Mouse (Mus musculus): ENCODE measurements around the gene Bsn. TPM values are rescaled to one million over a fixed set of nuclear protein-coding genes. Genes with fewer than 3 reads are reported as not detected.
A peak's percentile ranks its signal among the peaks of the same experiment; 100 is the strongest.

Gene Bsn
- polyA plus RNA-seq, 1 experiment, result 0.56 TPM

DNA sequence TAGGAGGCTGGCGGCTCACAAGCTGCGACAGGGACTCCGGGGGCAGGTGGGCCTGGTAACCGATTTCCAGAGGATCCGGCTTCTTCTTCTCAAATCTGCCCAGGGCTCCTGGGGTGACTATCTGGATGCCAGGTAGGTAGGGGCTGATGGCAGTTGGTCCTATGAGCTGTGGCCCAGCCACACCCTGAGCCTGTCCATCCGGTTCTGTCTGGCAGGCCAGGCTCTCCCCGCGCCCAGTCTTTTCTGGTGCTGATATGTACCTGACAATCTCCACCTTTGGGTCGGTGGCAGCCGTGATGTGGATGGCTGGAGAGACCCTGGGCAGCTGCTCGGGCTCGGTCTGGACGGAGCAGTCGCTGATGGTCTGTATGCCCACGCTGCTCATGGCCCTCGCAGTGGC is 80.0 kb downstream of the Bsn start:
- TF ChIP-seq CEBPB (IDR thresholded peaks at IDR 0.05; ENCODE audit: insufficient read depth, poor library complexity, severe bottlenecking) (no peak), TCF3 (IDR thresholded peaks at IDR 0.05; ENCODE audit: insufficient read length, low read depth) (no peak), USF1 (IDR thresholded peaks at IDR 0.05; ENCODE audit: low read depth) (no peak), E2F4 (IDR thresholded peaks at IDR 0.05; ENCODE audit: insufficient read depth) (no peak), MAX (IDR thresholded peaks at IDR 0.05; ENCODE audit: low read depth) (no peak), SRF (IDR thresholded peaks at IDR 0.05; ENCODE audit: control insufficient read depth, insufficient read length, low read depth) (no peak), TCF12 (IDR thresholded peaks at IDR 0.05; ENCODE audit: insufficient read depth, poor library complexity, severe bottlenecking) (no peak), MYOD1 (IDR thresholded peaks at IDR 0.05; ENCODE audit: control insufficient read depth in 1 of 3, insufficient read length in 2 of 3, low read depth in 2 of 3) (no peak), MYOG (IDR thresholded peaks at IDR 0.05; ENCODE audit: control insufficient read depth in 1 of 3, insufficient read depth in 1 of 3, insufficient read length in 2 of 3, low read depth in 2 of 3) (no peak)
- H3K4me3 ChIP-seq, result no peak overlapping the region
- H3K79me2 ChIP-seq (ENCODE audit: control insufficient read depth, insufficient read depth), result no peaks in the 10 kb centered on the region
- H3ac ChIP-seq (ENCODE audit: control insufficient read depth, insufficient read length), result no peak overlapping the region
- no peaks in the 10 kb centered on the region for H3K27me3 ChIP-seq (ENCODE audit: control insufficient read depth, insufficient read depth, insufficient read length)
- H3K4me2 ChIP-seq (ENCODE audit: low read depth), result no peak overlapping the region
- H3K36me3 ChIP-seq (ENCODE audit: control insufficient read depth, insufficient read depth), result no peaks in the 10 kb centered on the region

DNA sequence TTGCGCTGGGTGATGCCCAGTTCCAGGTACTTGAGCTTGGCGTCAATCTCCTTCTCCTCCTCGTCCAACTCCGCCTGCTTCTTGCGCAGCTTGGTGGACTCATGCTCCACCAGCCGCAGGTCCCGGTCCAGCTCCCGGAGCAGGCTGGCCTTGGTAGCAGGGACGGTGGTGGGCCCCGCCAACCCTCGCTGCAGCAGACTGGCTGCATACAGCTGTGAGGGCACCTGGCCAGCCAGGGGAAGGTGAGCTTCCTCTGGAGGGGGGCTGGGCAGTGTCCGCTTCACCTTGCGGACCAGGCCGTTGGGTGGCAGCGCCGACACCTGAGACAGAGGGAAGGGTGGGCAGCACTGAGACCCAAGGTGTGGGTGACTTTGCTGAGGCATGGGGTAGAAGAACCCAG is 82.3 kb downstream of the Bsn start:
- no peak overlapping the region for H3K4me3 ChIP-seq
- TF ChIP-seq MYOG (IDR thresholded peaks at IDR 0.05; ENCODE audit: control insufficient read depth in 1 of 3, insufficient read depth in 1 of 3, insufficient read length in 2 of 3, low read depth in 2 of 3), result no peak
- no peak for TF ChIP-seq REST (IDR thresholded peaks at IDR 0.05; ENCODE audit: insufficient read depth, insufficient read length)
- TF ChIP-seq POLR2A (IDR thresholded peaks at IDR 0.05; ENCODE audit: insufficient read length, low read depth), result no peak
- no peak for TF ChIP-seq SRF (IDR thresholded peaks at IDR 0.05; ENCODE audit: control insufficient read depth, insufficient read length, low read depth)
- TF ChIP-seq MAX (IDR thresholded peaks at IDR 0.05; ENCODE audit: low read depth), result no peak
- no peak for TF ChIP-seq TCF12 (IDR thresholded peaks at IDR 0.05; ENCODE audit: insufficient read depth, poor library complexity, severe bottlenecking)
- no peak for TF ChIP-seq MYOD1 (IDR thresholded peaks at IDR 0.05; ENCODE audit: control insufficient read depth in 1 of 3, insufficient read length in 2 of 3, low read depth in 2 of 3)
- TF ChIP-seq CEBPB (IDR thresholded peaks at IDR 0.05; ENCODE audit: insufficient read depth, poor library complexity, severe bottlenecking), result no peak
- no peak for TF ChIP-seq TCF3 (IDR thresholded peaks at IDR 0.05; ENCODE audit: insufficient read length, low read depth)
- TF ChIP-seq POLR2AphosphoS2 (IDR thresholded peaks at IDR 0.05; ENCODE audit: insufficient read length, low read depth), result no peak
- no peak for TF ChIP-seq USF1 (IDR thresholded peaks at IDR 0.05; ENCODE audit: low read depth)
- no peak for TF ChIP-seq E2F4 (IDR thresholded peaks at IDR 0.05; ENCODE audit: insufficient read depth)
- no peak overlapping the region for H3ac ChIP-seq (ENCODE audit: control insufficient read depth, insufficient read length)
- H3K36me3 ChIP-seq (ENCODE audit: control insufficient read depth, insufficient read depth), result no peaks in the 10 kb centered on the region
- no peaks in the 10 kb centered on the region for H3K27me3 ChIP-seq (ENCODE audit: control insufficient read depth, insufficient read depth, insufficient read length)
- no peaks in the 10 kb centered on the region for H3K79me2 ChIP-seq (ENCODE audit: control insufficient read depth, insufficient read depth)
- no peak overlapping the region for H3K4me2 ChIP-seq (ENCODE audit: low read depth)

DNA sequence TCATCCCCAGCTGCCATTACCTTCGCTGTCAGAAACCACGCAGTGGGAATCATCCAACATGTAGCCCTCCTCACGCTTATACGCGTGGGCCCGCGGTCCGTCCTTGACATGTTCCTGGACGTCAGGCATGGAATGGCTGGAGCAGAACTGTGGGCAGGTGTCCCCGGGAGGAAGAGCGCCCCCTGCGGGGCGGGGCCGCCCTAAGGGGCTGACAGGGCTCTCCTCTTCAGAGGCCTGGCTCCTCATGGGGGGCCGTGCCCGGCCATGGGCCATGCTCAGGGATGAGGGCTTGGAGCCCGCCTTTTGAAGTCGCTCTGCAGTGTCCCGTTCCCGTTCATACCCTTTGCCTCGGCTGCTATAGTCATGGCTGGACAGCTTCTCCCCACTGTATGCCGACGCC is 84.1 kb downstream of the Bsn start:
- Histone ChIP-seq H3K4me3 (no peak overlapping the region), H3ac (ENCODE audit: control insufficient read depth, insufficient read length) (no peak overlapping the region), H3K4me2 (ENCODE audit: low read depth) (peak overlapping the region; percentile 88), H3K79me2 (ENCODE audit: control insufficient read depth, insufficient read depth) (no peaks in the 10 kb centered on the region), H3K36me3 (ENCODE audit: control insufficient read depth, insufficient read depth) (no peaks in the 10 kb centered on the region), H3K27me3 (ENCODE audit: control insufficient read depth, insufficient read depth, insufficient read length) (no peaks in the 10 kb centered on the region)
- TF ChIP-seq CEBPB (IDR thresholded peaks at IDR 0.05; ENCODE audit: insufficient read depth, poor library complexity, severe bottlenecking) (no peak), MAX (IDR thresholded peaks at IDR 0.05; ENCODE audit: low read depth) (no peak), MYOG (IDR thresholded peaks at IDR 0.05; ENCODE audit: control insufficient read depth in 1 of 3, insufficient read depth in 1 of 3, insufficient read length in 2 of 3, low read depth in 2 of 3) (no peak), E2F4 (IDR thresholded peaks at IDR 0.05; ENCODE audit: insufficient read depth) (no peak), MYOD1 (IDR thresholded peaks at IDR 0.05; ENCODE audit: control insufficient read depth in 1 of 3, insufficient read length in 2 of 3, low read depth in 2 of 3) (no peak), POLR2A (IDR thresholded peaks at IDR 0.05; ENCODE audit: insufficient read length, low read depth) (no peak), REST (IDR thresholded peaks at IDR 0.05; ENCODE audit: insufficient read depth, insufficient read length) (no peak), POLR2AphosphoS2 (IDR thresholded peaks at IDR 0.05; ENCODE audit: insufficient read length, low read depth) (no peak), TCF12 (IDR thresholded peaks at IDR 0.05; ENCODE audit: insufficient read depth, poor library complexity, severe bottlenecking) (no peak), SRF (IDR thresholded peaks at IDR 0.05; ENCODE audit: control insufficient read depth, insufficient read length, low read depth) (no peak), TCF3 (IDR thresholded peaks at IDR 0.05; ENCODE audit: insufficient read length, low read depth) (no peak), USF1 (IDR thresholded peaks at IDR 0.05; ENCODE audit: low read depth) (no peak)

DNA sequence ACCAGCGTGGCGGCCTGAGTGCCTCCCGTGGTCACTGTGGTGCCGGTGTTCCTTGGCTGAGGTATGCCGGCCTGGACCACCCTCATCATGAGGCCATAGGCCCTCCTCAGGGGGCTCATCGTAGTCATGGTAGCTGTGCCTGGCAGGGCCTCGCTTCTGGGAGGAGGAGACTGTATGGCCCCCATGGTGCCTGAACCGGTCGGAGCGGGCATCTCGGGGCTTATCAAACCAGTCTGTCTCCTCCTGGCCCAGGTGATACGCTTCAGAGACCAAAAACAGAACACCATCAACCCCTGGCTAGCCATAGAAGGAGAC is 84.7 kb downstream of the Bsn start:
- H3K79me2 ChIP-seq (ENCODE audit: control insufficient read depth, insufficient read depth), result no peaks in the 10 kb centered on the region
- H3K27me3 ChIP-seq (ENCODE audit: control insufficient read depth, insufficient read depth, insufficient read length), result no peaks in the 10 kb centered on the region
- H3K4me3 ChIP-seq, result peak overlapping the region; percentile 19
- peak overlapping the region; percentile 10 for H3ac ChIP-seq (ENCODE audit: control insufficient read depth, insufficient read length)
- TF ChIP-seq CEBPB (IDR thresholded peaks at IDR 0.05; ENCODE audit: insufficient read depth, poor library complexity, severe bottlenecking) (no peak), MYOD1 (IDR thresholded peaks at IDR 0.05; ENCODE audit: control insufficient read depth in 1 of 3, insufficient read length in 2 of 3, low read depth in 2 of 3) (no peak), REST (IDR thresholded peaks at IDR 0.05; ENCODE audit: insufficient read depth, insufficient read length) (no peak), POLR2A (IDR thresholded peaks at IDR 0.05; ENCODE audit: insufficient read length, low read depth) (no peak), TCF12 (IDR thresholded peaks at IDR 0.05; ENCODE audit: insufficient read depth, poor library complexity, severe bottlenecking) (no peak), E2F4 (IDR thresholded peaks at IDR 0.05; ENCODE audit: insufficient read depth) (no peak), MYOG (IDR thresholded peaks at IDR 0.05; ENCODE audit: control insufficient read depth in 1 of 3, insufficient read depth in 1 of 3, insufficient read length in 2 of 3, low read depth in 2 of 3) (no peak), TCF3 (IDR thresholded peaks at IDR 0.05; ENCODE audit: insufficient read length, low read depth) (no peak), MAX (IDR thresholded peaks at IDR 0.05; ENCODE audit: low read depth) (no peak), USF1 (IDR thresholded peaks at IDR 0.05; ENCODE audit: low read depth) (no peak), SRF (IDR thresholded peaks at IDR 0.05; ENCODE audit: control insufficient read depth, insufficient read length, low read depth) (no peak), POLR2AphosphoS2 (IDR thresholded peaks at IDR 0.05; ENCODE audit: insufficient read length, low read depth) (no peak)
- peak overlapping the region; percentile 88 for H3K4me2 ChIP-seq (ENCODE audit: low read depth)
- no peaks in the 10 kb centered on the region for H3K36me3 ChIP-seq (ENCODE audit: control insufficient read depth, insufficient read depth)
